Mouse (Mus musculus) c-Kit-positive CD71-positive TER-119-negative erythroid progenitor cells, embryonic 14.5 days (primary cell): ENCODE measurements around the gene Usp47.

Source experiments
- DNase-seq: peaks from one replicate; pipeline ENCODE4 v3.0.0-alpha.2; 2013; ENCODE audit warnings: low read depth

The Usp47 gene

DNA sequence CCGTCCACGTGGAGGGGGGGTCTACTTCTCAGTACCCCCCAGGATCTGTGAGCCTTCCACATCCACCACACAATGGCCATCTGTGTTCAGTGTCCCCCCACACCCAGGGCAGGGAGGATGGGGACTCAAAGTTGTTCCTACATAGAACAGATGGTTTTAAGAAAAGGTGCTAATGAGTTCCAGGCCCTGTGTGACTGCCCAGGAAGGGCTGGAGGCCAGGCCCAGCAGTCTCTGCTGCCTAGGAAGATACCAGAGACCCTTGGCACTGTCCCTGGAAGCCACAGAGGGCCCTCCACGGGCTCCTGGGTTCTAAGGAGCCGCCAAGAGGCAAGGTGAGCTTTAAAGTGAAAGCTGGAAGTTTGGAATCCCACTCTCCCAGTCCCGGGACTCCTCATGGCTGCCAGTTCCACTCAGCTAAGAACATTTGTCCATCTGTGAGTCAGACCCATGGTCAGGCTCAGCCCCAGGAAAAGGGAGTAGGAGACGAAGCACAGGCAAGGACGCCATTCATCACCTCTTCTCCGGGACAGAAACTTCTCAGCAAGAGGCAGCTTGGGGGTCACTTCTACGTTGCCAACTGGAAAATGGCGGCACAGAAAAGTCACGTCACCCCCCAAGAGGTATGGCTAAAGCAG is 98.7 kb downstream of the Usp47 start:
- no peak for DNase-seq

DNA sequence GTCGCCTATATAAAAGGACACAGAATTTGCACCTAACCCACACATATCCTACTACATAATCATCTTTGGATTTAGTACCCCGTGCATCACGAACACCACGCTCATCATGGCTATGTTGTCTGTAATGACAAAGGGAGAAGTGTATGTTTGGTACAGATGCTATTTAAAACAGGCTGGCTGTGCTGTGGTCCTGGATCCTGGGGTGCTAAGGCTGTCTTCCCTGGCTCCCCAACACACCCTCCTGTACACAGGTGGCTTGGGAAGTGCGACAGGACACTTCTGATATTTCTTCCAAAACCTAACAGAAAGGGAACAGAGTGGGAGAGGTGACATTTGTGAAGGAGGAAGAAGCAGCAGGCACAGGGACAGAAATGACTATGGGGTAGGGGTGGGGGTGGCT is 100.3 kb downstream of the Usp47 start:
- no peak for DNase-seq

DNA sequence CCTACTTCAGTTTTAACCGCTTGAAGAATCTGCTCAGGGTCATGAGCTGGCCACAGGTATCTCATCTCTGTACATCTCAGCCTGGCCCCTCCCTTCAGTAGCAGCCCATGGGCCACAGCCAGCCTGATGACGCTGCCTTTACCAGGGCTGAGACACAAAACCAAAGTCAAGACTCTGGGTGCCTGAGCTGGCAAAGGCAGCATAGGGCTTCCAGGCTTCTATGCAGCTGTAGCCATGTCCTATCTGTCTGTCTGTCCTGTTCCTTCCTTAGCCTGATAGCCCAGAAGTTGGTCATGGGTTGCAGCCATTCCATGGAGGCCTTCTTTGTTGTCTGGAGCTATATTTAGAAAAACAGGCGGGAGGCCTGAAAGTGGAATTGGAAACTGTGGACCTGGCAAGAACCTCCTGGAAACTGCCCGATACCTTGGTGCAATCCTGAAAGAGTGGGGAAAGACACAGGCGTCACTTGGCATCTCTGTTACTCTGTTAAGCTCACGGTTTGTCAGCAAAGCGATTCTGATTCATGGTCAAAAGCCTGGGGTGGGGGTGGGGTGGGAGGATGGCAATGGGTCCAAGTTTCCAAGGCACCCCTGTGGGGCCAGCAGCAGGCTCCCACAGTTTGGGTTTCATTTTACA is 102.4 kb downstream of the Usp47 start:
- DNase-seq: no peak

DNA sequence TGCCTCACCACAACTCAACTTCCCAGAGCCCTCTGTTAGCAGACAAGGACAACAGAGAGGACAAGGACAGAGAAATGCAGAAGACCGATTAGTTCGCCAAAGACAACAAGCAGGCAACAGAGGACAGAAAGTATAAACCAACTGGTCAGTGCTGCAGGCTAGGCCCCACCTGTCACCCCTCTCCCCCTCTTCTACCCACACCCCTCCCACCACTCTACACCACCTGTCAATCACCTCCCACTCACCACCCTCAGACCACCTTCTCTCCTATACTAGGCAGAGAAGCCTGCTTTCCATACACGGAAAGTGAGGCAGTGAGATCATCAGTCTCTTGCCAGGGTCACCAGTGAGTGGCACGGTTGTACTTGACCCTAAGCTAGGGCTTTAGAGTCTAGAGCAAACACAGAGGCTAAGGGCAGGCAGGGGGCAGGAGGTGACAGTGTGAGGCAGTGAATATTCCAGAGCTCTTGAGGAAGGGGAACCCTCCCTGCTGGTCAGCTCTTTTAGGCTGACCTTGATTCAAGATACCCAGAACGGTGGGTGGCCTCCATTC is 103.9 kb downstream of the Usp47 start:
- DNase-seq: no peak

DNA sequence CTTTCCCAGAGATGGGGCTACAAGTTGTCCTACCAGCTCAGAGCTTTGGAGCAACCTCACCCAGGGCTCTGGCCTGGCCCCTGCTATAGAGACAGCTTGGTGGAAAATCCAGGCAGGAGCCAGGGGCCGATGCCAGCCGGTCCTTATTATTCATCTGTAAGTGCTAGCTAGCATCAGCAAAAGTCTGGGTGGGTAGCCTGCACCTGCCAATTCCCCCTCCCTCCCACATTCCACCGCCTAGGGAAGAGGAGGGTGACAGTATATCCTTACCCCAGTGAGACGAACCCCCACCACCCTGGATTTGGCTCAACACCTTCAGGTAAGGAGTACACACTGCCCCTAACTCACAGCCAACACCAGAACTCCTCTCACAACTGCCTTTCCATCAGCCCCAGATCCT is 104.7 kb downstream of the Usp47 start:
- DNase-seq: no peak

DNA sequence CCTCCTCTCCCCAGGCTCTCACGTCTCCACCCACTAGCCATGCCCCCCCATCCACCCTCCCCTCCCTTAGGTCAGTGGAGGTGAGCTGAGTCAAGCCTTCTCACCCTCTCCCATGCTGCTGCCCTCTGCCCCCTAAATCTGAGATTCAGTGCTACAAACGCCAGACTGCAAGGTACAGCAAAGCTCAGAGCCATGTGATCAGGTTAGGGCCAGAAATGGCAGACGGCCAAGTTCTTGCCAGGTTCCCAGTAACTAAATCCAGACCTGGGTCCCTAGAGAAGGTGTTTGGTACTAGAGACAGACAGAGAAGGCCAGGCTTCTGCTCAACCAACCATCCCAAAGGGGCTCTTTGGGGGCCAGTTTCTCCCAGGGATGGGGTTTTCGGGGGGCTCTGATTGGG is 105.5 kb downstream of the Usp47 start:
- no peak for DNase-seq

DNA sequence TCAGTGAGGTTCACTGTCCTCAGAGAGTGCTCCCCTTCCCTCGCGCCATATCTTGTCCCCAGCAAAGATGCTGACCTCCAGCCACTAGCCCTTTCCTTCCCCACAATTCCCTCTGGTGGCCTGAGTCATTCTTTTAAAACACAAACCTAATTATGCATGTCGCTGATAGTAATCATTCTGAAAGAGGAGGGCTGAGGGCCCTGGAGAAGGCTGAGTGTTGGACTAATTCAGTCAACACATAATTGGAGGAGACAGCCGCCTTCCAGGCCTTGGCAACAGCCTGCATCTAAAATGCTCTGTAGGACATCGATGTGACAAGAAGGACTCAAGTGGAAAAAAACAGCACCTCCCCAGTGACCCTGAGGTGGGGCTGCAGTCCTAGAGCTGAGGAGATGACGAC is 106.5 kb downstream of the Usp47 start:
- no peak for DNase-seq

DNA sequence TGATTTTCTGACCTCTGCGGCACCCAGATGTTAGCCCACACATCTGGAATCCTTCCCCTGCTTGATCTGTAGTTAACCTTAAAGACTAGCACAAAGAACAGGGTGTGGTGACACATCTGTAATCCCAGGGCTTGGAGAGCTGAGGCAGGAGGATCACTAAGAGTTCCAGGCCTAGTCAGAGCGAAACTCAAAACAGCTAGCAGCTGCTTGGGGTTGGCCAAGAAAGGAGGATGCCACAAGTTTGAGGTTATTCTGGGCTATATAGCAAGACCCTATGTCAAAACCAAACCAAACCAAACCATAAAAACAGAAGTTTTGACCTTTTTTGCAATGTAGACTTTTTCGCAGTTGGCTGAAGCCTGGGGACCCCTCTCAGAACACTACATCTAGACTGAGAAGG is 107.4 kb downstream of the Usp47 start:
- no peak for DNase-seq

DNA sequence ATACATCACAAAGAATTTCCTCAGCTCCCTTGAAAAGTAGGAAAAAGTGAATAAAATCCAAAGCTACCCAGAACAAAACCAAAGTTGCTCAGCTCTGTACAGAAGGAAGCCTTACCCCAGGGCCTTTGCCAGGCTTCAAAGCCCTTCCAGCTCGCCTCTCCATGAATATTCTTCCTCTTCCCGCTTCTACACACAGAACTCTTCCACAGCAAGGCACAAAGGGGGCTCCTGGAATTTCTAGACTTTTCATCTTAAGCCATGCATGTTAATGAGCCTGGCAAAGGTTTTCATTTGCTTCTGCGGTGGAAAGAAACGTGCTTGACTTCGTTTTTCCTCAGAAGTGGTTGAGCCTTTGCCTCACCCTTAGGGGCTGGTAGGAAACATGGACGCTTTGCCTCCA is 108.7 kb downstream of the Usp47 start:
- no peak for DNase-seq

DNA sequence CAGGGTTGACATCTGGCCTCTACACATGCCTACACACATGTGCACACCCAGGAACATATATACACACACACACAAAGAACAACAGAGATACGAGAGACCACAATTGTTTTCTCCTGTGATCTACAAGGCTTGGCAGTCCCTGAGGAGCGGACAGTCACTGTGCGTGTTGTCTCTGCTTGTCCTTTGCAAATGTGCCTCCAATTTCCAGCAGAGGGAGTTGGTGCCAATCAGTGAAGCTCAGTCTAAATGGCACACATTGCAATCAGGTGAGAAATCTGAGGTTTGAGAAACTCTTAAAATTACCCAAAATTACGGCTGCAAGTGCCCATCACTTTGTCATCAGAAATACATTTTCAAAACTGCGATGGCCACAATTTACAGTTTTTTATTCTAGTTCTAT is 110.0 kb downstream of the Usp47 start:
- DNase-seq: no peak

DNA sequence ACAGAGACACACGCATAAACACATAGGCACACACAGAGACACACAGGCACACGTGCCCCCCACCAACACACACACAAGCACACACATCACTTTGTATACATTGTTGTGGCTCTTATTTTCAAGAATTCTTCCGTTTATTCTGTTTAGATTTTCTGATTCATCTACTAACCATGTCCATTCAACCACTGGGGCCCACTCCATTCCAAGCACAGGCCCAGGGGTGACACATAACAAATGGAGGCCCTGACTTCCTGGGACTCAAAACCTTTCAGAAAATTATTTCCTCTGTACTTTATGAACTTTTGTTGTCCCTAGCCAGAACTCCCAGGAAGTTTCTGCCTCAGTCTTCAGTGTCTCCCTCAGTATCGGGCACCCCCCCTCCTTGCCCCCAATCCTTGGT is 111.9 kb downstream of the Usp47 start:
- no peak for DNase-seq

DNA sequence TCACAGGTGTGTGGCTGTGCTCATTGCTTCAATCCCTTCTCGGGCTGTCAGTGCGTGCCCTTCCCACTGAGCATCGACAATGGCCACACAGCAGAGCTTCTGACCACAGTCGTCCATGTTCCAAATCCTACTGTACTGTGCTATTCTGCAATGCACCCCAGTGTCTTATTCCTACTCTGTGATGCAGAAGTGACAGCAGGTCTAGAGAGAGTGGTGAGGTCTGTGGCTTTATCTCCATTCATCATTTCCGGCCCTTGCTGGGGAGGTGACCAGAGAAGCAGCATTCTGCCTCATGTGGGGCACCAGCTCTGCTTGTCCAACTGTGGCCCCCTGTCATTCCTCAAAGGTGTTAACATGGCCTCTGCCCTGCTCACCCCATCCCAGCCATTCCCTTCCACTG is 113.2 kb downstream of the Usp47 start:
- DNase-seq: no peak

DNA sequence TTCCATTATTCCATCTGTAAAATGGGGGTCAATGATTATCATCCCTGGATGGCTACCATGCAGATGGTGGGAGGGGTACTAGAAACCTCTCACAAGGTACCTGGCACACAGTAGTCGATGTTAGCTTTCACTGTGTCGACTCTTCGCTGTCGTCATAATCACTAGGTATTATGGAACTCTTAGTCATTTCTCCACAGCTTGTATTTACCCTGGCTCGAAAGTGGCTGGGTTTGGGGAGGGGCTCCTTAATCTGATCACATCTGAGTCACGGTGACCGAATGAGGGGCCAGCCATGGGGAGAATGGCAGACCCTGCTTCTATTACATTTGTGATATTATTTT is 114.8 kb downstream of the Usp47 start:
- DNase-seq: no peak

DNA sequence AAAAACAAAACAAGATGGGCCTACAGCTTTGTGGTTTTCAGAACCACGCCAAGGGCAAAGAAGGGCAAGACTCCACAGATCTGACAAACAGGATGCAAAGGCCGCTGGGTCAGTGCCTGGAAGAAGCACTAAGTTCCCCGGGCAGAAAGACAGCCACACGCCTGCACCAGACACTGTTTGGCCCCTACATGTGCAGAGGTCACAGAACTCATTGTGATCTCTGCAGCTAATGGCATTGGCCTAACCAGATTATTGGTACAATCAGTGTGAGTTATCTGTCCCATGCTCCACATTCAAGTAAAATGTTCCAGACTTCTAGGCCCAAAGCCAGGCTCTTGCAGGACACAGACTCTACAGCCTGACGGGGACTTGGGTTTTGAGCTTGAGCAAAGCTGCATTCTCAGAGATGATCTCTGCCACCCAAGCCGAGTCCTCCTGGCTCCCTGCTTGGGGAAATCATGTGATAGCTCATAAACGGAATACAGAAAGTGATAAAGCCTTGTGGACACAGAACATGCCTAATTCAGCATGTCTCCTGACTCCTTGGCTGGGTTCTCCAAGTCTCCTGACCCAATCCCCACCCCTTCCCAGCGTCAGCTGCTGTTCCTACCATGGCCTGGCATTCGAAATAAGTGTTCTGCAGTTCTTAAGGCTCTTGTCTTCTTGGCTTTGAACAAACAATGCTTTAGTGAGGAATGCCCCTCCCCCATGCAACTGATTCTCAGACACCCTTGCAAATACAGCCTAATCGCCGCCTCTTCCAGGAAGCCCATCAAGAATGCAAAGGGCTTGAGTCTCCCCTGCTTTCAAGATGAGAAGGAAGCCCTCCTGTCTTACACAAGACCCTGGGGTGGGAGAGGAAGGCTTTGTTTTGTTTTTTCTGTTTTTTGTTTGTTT is 115.5 kb downstream of the Usp47 start:
- no peak for DNase-seq

DNA sequence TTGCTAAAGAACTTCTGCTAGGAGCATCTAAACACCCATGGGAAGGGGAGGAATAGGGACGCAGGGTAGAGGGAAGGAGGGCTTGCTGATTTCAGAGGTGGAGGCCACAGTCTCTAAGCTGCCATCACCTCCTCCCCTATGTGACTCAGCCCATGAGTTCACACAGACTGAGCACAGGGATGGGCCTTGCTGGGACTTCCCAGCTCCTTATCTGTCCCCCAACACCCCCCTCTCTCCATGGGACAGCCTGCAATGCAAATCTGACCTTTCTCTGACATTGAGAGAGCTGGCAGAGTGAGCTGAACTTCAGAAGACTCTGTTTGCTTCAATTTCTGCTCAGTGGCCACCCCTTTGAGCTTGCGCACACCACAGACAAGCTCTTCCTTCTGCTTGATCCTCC is 117.4 kb downstream of the Usp47 start:
- no peak for DNase-seq

DNA sequence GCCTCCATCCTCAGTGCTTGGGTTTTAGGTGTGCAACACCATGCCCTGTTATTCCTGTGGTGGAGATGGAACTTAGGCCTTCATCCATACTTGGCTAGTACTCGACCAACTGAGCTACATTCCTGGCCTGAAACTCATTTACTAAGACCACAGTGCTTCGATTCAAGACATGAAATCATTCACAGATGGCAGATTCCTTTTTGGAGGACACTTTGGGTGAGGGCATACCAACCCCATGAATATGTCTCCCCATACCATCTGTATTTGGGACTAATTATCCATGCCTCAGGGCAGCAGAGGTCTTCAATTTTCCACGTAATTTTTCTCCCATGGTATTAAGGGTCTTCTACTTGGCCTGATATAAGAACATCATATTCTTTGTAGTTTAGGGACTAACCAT is 119.3 kb downstream of the Usp47 start:
- DNase-seq: no peak

DNA sequence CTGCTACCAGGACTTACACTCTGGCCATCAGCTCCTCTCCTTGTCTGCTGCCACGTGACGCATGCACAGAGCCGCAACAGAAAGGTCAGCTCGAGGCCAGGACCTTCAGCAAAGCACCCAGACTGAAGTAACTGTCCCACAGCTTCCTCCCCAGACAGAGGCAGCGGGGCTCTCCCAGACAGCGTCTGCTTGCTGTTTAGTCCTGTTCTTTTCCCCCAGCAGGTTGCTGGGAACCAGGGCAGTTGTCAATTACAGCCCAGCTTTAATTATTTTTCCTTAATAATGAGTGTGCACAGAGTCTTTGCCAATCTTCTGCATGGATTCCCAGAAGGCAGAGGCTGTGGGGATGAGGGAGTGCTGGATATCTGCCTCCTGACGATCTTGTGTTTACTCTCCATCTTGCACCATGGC is 119.8 kb downstream of the Usp47 start:
- DNase-seq: no peak

DNA sequence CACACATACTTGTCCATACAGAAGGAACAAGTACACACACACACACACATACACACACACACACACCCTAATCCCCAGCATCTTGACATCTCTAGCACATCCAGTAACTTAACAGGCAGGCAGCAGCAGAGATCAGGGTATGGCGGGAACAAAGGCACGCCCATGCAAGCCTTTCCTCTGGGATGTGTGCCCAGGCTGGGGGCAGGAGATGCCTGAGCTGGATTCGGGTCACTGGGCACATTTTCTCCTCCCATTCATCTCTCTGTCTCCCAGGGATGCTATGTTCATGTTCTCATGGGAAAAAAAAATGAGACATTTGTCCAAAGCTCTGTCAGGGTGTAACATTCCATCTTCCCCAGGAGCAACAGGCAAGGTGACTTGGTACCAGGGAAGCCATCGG is 120.7 kb downstream of the Usp47 start:
- no peak for DNase-seq

DNA sequence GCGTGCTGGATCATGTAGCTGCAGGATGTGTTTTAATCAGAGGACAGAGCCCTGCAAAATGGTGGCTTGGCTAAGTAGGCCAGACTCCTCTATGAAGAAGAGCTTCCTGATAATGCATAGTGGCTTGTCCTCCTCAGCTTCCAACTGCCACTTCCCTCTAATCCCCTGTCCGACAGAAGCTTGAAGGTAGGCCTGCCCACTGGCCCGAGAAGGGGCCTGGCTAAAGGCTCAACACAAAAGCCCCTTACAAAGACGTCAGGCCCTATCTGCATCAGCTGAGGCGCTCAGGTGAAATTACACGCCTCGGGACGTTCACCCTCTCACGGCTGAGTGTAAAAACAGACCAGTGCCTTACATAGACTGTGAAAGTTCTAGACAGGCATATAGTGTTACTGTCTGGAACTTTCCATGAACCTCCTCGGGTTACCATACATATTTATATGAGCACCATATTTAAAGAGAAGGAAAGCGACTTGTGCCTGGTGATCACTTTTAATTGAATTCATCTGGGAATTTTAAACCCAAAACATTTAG is 121.4 kb downstream of the Usp47 start:
- DNase-seq: no peak

DNA sequence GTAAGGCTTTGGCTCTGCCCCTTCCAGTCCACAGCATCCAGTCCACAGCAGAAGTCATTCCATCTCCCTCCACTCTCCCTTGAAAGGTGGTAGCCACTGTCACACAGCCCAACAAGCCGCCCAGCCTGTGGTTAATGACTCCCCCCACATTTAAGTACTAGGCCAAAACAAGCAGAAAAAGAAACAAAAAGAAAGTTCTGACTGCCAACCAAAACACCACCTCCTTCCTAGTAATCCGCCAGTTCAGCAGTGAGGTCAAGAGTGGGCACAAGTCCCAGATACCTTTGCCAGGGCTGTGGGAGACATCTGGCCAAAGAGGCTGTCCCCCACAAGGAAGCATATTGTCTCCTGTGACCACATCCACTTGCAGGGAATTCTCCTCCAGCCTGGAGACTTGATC is 124.7 kb downstream of the Usp47 start:
- no peak for DNase-seq

DNA sequence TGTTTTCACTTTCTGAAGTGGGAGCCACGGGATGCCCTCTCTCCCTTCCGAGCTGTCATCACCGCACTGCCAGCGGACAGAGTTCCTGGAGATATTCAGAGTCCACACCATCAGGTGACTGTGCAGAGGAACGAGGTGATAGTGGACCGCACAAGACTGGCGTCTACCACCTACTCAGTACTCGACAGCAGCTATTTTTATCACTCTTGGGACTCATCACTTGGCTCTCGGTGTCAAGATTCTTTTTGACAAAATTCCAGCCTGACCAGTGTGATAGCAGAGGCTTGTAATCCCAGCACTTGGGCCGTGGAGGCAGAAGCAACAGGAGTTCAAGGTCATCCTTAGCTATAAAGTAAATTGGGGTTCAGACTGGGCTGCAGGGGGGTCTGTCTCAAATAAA is 125.8 kb downstream of the Usp47 start:
- DNase-seq: no peak

DNA sequence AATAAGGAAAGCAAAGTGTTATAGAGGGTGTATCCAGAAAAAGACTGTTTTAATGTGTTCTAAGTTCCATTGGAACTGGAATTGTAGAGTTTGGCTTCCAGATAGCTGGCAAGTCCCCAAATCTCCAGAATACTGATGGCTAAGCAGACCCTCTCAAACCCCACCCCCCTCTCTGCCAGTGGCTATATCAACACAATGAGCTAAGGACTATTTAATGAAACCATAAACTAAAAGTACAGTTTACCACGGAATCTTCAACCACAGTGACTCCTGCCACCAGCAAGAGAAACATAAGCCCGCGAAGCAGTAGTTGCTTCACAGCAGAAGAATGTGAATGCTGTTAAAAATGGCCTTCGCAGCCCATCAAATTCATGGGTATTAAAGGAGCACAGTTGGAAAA is 131.1 kb downstream of the Usp47 start:
- DNase-seq: no peak

DNA sequence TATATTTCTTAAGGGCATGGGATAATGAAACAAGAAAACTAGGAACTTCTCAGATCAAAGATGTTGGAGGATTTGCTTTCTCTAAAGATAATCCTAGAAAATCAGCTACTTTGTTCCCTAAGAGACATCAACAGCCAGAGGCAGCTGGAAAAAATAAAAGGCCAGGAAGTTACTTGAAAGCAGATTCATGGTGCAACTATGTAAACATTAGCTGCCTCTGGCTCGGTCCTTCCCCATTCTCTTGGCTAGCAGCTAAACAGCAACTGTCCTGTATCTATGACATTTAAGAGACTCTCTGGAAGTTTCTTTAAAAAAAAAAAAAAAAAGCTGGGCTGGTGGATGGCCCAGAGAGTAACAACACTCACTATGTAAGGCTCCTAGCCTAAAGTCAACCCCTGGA is 131.9 kb downstream of the Usp47 start:
- DNase-seq: no peak
